Mouse (Mus musculus) cortical plate, adult 2 months (tissue): ENCODE results near the gene Nptx1.

Source experiments
- CTCF ChIP-seq: fragments of 200-500 bp; IDR thresholded peaks from 2 replicates; pipeline ENCODE4 v1.5.1; 2011; ENCODE audit warnings: mild to moderate bottlenecking, control low read depth, low read length; ENCODE audit not compliant: insufficient read depth; ENCODE audit errors: extremely low read depth
- POLR2A ChIP-seq: fragments of 200-500 bp; IDR thresholded peaks from 2 replicates; pipeline ENCODE4 v1.6.1; 2011; ENCODE audit warnings: mild to moderate bottlenecking, low read length, control low read depth; ENCODE audit not compliant: insufficient read depth; ENCODE audit errors: extremely low read depth

DNA sequence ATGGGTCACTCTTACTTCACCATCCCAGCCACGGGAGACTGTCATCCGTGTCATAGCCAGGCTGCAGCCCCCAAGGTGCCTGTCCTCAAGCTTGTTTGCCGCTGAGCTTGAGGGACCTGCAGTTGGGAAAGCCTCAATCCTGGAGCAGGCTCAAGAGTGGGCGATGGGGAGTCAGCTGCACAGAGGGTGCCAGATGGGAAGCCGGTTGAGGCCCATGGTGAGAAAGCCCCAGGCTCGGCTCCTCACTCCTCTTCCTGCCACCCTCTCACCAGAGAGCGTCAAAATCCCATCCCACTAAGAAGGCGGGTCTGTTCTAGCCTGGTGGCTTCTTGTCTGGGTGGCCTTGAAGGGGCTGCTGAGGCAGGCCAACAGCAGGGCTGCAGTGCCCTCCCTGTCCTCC, 39.8 kb downstream of the Nptx1 start:
- TF ChIP-seq CTCF (no peak), POLR2A (no peak)
